Mouse (Mus musculus): ENCODE results near the gene Iqcd. TPM values are rescaled to one million over a fixed set of nuclear protein-coding genes. Genes with fewer than 3 reads are reported as not detected.

The Iqcd gene
- polyA plus RNA-seq, 1 experiment from 2014 or later: 1.0 TPM

DNA sequence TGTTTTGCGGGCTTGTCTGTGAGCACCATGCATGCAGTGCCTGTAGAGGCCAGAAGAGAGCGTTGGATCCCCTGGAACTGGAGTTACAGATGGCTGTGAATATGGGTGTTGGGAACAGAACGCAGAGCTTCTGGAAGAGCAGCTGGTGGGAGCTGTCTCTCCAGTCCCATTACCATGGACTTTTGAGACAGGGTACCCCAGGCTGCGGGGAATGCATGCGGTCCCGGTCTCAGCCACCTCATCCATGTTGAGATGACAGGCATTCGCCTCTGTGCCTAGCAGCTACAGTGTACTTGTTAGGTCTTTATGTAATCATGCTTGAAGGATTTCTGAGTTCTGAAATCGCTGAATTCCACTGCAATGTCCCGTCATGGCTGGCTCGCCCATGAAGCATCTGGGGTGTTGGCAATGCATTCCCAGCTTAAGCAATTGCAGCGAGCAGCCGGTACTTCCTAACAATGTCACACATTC is 67.5 kb downstream of the Iqcd start:
- Histone ChIP-seq H3K9ac (replicated peaks; ENCODE audit: low read depth, low read length) (no peak overlapping the region), H3K4me1 (replicated peaks; ENCODE audit: control insufficient read depth, insufficient read depth, low read length) (peaks cover 16% of the 10 kb centered on the region), H3K9me3 (ENCODE audit: control insufficient read depth, low read length) (no peaks in the 10 kb centered on the region), H3K36me3 (ENCODE audit: control insufficient read depth, insufficient read depth) (no peaks in the 10 kb centered on the region), H3K4me2 (ENCODE audit: low read length) (no peak overlapping the region), H3K27me3 (replicated peaks; ENCODE audit: control insufficient read depth, insufficient read depth, low read length) (no peaks in the 10 kb centered on the region), H3K27ac (ENCODE audit: low read length) (peak overlapping the region; percentile 78), H3K4me3 (replicated peaks; ENCODE audit: low read length) (no peak overlapping the region)
- 61% methylated on average over 12 of the region's 12 CpGs for WGBS
- peak; percentile 41 for ATAC-seq

Other genes with a start within 250 kb of the Iqcd start
- gene Lhx5, start 157.3 kb upstream of the Iqcd start, polyA plus RNA-seq (2015; fragmentation: Nextera tagmentation; extraction: Ambion mirVana): 3.8 and 7.0 TPM in 2 replicates
- gene Sdsl, start 116.2 kb upstream of the Iqcd start, polyA plus RNA-seq (2015; fragmentation: Nextera tagmentation; extraction: Ambion mirVana): 1.9 and 2.3 TPM in 2 replicates
- not detected in 2 replicates for gene Sds, start 112.5 kb upstream of the Iqcd start, polyA plus RNA-seq (2015; fragmentation: Nextera tagmentation; extraction: Ambion mirVana)
- gene Plbd2, start 85.4 kb upstream of the Iqcd start, polyA plus RNA-seq (2015; fragmentation: Nextera tagmentation; extraction: Ambion mirVana): 22.9 and 24.6 TPM in 2 replicates
- 1.9 and 2.0 TPM in 2 replicates for gene Slc8b1, start 77.8 kb upstream of the Iqcd start, polyA plus RNA-seq (2015; fragmentation: Nextera tagmentation; extraction: Ambion mirVana)
- 15.4 and 18.3 TPM in 2 replicates for gene Tpcn1, start 343 bp upstream of the Iqcd start, polyA plus RNA-seq (2015; fragmentation: Nextera tagmentation; extraction: Ambion mirVana)
- gene Rita1, start 23.6 kb downstream of the Iqcd start, polyA plus RNA-seq (2015; fragmentation: Nextera tagmentation; extraction: Ambion mirVana): 21.2 and 26.9 TPM in 2 replicates
- gene Ddx54, start 23.7 kb downstream of the Iqcd start, polyA plus RNA-seq (2015; fragmentation: Nextera tagmentation; extraction: Ambion mirVana): 49.2 and 49.3 TPM in 2 replicates
- 0.39 and 0.46 TPM in 2 replicates for gene Cfap73, start 45.2 kb downstream of the Iqcd start, polyA plus RNA-seq (2015; fragmentation: Nextera tagmentation; extraction: Ambion mirVana)
- gene Rasal1, start 59.8 kb downstream of the Iqcd start, polyA plus RNA-seq (2015; fragmentation: Nextera tagmentation; extraction: Ambion mirVana): 5.3 and 6.3 TPM in 2 replicates
- 43.4 and 44.1 TPM in 2 replicates for gene Dtx1, start 122.9 kb downstream of the Iqcd start, polyA plus RNA-seq (2015; fragmentation: Nextera tagmentation; extraction: Ambion mirVana)
- 0.27 TPM in 1 of 2 replicates, not detected in the other for gene Oas2, start 160.8 kb downstream of the Iqcd start, polyA plus RNA-seq (2015; fragmentation: Nextera tagmentation; extraction: Ambion mirVana)
- gene Oas3, start 188.6 kb downstream of the Iqcd start, polyA plus RNA-seq (2015; fragmentation: Nextera tagmentation; extraction: Ambion mirVana): 0.15 and 0.25 TPM in 2 replicates
- not detected in 2 replicates for gene Oas1e, start 206.5 kb downstream of the Iqcd start, polyA plus RNA-seq (2015; fragmentation: Nextera tagmentation; extraction: Ambion mirVana)
- 0.32 and 0.34 TPM in 2 replicates for gene Oas1c, start 223.5 kb downstream of the Iqcd start, polyA plus RNA-seq (2015; fragmentation: Nextera tagmentation; extraction: Ambion mirVana)